Mouse (Mus musculus) neural tube, postnatal 0 days (tissue): ENCODE data around the gene Setd2. TPM values are rescaled to one million over a fixed set of nuclear protein-coding genes. Genes with fewer than 3 reads are reported as not detected.

Experiments
- microRNA-seq: library from miRNA; unstranded; fragments of <30 nt; microRNA quantifications from one replicate; pipeline ENCODE4, GENCODE M21; 2016
- polyA plus RNA-seq: library from polyadenylated mRNA; unstranded; fragments of >200 nt; fragmentation: Nextera tagmentation; extraction: Ambion mirVana; gene quantifications from 2 replicates; pipeline ENCODE4 v1.2.1, GENCODE M21; 2015

Gene Setd2
- polyA plus RNA-seq: 25.1 and 28.1 TPM in 2 replicates

DNA sequence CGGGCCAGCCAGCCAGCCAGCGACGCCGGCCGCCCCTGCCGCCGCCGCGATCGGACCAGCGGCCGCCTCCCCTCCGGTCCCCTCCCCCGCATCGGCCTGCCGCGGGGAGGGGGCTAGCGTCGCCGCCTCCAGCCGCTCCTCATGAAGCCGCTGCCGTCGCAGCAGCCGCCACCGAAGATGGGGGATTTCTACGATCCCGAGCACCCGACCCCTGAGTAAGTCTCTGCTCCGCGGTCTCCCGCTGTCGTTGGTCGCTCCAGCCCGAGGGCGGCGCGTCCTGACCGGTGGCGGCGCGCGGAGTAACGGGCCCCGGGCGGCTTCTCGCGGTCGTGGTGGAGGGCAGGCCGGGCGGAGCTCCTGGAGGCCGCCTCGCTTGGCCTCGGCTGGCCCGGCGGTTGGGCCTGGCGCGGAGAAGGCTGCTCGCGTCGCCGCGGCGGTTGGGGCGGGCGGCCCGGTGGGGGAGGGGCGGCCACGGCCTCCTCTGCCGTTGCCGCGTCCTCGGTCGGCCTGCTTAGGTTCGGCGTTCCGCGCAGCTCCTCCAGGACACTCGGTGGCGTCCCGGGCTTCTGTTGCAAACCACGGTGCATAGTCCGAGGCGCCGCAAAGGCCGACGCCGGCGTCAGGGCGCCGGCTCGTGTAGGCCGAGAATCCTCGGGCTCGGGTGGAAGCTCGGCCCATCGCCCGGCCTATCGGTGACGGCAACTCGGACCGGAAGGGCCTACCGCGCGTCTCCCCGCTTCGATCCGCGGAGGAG, at the start of gene Setd2:
Setd2 (plus strand) TSS at position 60 of the 754 bp plus-strand sequence.

GRCm38 (mm10) chr9:110624361-110625166, 92.2 kb downstream of the Setd2 start, which contains the start of gene Nradd:
Gene Nradd, minus strand, starts transcription at chr9:110624452.

GRCm38 (mm10) chr9:110653655-110654461, 121.5 kb downstream of the Setd2 start, which contains the start of gene Nbeal2:
Gene Nbeal2, minus strand, starts transcription at chr9:110654161.

GRCm38 (mm10) chr9:110656249-110657221, 124.1 kb downstream of the Setd2 start, which contains the start of gene Ccdc12:
Gene Ccdc12, plus strand, starts transcription at chr9:110656503.

Small RNA genes within 50 kb of the gene (microRNA-seq; reads per million reads assigned to microRNA genes)
- gene Mir8107: not detected

Other genes starting within 250 kb of the Setd2 start
- 22.5 and 29.3 TPM in 2 replicates for gene Elp6, start 227.4 kb upstream of the Setd2 start, polyA plus RNA-seq
- 48.0 and 54.5 TPM in 2 replicates for gene Scap, start 199.3 kb upstream of the Setd2 start, polyA plus RNA-seq
- gene Ptpn23, start 124.4 kb upstream of the Setd2 start, polyA plus RNA-seq: 14.0 and 18.4 TPM in 2 replicates
- 0.56 and 2.1 TPM in 2 replicates for gene Ngp, start 112.8 kb upstream of the Setd2 start, polyA plus RNA-seq
- 16.3 and 19.2 TPM in 2 replicates for gene Klhl18, start 55.9 kb upstream of the Setd2 start, polyA plus RNA-seq
- 3.1 and 3.5 TPM in 2 replicates for gene Kif9, start 55.6 kb upstream of the Setd2 start, polyA plus RNA-seq
- gene Nradd, start 91.9 kb downstream of the Setd2 start, polyA plus RNA-seq: 20.0 and 21.8 TPM in 2 replicates
- 3.2 and 4.8 TPM in 2 replicates for gene Nbeal2, start 121.6 kb downstream of the Setd2 start, polyA plus RNA-seq
- 101 and 106 TPM in 2 replicates for gene Ccdc12, start 123.9 kb downstream of the Setd2 start, polyA plus RNA-seq
- gene Myl3, start 209.3 kb downstream of the Setd2 start, polyA plus RNA-seq: 0.68 and 1.3 TPM in 2 replicates
- 15.6 and 16.3 TPM in 2 replicates for gene Pth1r, start 214.5 kb downstream of the Setd2 start, polyA plus RNA-seq